Mouse (Mus musculus) regulatory T cell (primary cell): Measurements from ENCODE around the gene Olfr1564.
"Not testable (repeated sequence)": the region's sequence is repeated elsewhere in the genome, so short reads cannot be mapped to it uniquely, and the experiment has no call there.

Experiments
- in situ Hi-C: fragments of 300-600 bp; cut with MboI, MseI; formaldehyde crosslinking; loops from one replicate; pipeline ENCODE4 v1.15.1; 2025; ENCODE audit warnings: high pct_unique_total_duplicates

Gene Olfr1564

DNA sequence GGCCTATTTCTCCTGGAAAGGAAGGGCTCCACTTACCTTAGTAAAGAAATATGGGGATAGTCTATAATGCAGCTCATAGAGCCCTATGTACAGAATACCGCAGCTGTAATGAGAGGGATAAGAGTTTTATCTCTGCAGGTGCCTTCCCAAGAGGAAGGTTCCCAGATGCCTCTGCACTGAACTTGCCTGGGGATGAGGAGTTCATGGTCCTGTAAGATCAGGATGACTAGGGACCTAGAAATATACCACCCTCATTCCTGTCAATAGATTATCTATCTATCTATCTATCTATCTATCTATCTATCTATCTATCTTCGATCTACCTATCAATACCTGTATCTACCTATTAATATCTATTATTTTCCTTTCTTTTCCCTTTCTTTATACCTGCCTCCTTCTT lies at the start of gene Olfr1564:
TSS of gene Olfr1564 (minus strand) at position 101 of the 400 bp plus-strand sequence.
- in situ Hi-C loops: no loop called here

DNA sequence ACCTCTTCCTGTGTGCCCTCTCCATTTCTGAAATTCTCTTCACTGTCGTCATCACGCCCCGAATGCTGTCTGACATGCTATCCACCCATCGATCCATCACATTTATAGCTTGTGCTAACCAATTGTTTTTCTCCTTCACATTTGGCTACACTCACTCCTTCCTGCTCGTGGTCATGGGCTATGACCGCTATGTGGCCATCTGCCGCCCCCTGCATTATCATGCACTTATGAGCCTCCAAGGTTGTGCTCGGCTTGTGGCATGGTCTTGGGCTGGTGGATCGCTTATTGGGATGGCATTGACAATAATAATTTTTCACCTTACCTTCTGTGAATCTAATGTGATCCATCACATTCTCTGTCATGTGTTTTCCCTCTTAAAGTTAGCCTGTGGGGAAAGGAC lies 47.4 kb upstream of the Olfr1564 start:
- in situ Hi-C loops: no loop called here

DNA sequence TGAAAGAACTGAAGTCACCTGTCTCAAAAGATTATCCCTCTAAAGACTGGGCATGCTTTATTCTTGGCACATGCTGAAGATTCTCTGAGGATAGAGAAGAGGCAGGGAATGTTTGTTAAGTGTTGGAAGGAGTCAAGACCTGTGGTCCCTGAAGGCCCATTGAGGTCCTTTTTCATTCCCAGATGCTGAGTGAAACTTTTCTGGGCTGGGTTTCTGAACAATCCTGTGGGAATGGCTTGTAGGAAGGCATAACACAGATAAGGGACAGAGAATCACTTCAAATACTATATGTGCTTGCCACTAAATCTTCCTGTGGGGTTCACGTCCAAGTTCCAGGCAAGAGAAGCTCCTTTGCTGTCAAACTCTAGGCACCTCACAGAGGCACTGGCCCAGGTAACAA lies 42.9 kb upstream of the Olfr1564 start, which contains the start of gene Olfr63:
TSS of gene Olfr63 (plus strand) at position 301 of the 400 bp plus-strand sequence.
- in situ Hi-C loops: no loop called here

DNA sequence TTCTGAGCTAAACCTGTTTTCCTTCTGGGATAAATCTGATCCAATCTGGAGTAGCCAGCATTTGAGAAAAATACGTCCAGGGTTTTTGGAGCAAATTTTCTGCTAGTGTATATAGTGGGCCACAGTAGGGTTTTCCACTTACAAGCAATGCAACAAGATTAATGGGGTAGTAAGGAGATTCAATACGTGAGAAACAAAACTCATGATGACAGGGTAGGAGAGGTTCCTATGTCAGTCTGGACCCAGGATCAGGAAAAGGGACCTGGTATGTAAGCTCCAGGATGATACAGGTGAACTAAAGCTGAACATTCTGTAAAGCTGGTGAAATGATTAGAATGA lies 33.8 kb upstream of the Olfr1564 start:
- in situ Hi-C loops: not testable (repeated sequence)

DNA sequence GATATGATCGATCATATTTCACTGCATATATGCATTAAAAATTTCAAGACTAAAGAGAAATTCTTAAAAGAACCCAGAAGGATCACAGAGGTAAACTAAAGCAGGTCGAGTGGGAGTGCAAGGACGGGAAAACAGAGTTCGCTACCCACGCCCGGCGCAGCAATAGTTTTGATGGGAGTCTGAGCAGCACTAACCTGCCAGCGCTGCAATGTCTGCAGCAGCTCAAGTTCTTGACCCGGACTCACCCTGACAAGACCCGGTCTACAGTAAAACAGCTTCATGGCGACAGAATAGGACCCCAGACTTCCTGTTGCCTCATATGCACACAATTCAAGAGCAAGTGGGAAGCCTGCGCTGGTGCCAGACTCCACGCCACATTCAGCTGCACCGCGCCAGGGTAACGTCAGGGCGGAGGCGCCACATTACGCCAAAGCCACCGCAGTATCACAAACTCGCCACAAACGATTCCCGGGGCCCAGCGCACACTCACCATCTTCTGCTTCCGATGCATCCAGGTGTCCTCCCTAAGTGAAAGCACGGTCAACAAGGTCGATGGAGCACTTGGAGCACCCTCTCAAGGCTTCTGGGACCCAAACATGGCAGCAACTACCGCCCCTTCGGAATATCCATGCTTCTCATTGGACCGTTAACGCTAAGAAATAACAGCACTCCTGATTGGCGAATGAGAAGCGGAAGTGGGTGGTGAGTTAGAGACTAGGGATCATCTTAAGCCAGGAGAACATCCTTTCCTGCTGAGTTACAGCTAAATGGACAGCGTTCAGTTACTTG lies 33.2 kb upstream of the Olfr1564 start, which contains the start of gene Zfp955a:
TSS of gene Zfp955a (minus strand) at position 616 of the 789 bp plus-strand sequence.
- in situ Hi-C loops: not testable (repeated sequence)

DNA sequence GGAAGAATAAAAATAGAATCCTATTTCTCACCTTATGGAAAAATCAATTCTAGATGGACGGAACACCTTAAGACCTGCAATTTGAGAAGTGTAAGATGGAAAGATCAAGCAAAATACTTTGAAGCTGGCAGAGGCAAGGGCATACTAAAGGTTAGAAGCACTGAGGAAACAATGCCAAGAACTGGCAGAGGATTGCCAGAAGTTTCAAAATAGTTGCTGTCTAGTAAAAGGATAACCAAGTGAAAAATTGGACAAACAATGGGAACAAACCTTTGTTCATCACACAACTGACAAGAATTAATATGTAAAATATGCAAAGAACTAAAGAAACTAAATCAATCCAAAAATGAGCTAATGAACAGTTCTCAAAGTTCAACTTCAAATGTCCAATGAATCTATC lies 15.2 kb upstream of the Olfr1564 start:
- in situ Hi-C loops: not testable (repeated sequence)

DNA sequence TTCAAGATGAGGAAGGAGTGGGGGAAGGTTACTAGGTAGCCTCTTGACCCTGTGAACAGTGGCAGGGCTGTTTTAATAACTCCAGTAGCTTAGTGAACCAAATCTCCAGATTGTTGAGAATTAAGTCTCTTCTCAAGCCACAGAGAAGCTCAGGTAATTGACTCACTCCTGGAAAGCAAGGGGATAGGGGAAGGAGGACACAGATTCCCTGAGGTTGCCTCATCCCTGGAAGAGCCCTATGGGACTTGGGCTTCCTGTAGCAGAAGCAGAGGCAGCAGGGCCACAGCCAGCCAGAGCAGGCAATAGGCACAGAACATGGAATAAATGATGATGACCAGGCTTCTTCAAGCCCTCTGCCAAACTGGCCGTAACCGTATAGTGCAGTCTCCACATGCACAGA lies 30.5 kb downstream of the Olfr1564 start, which contains the start of gene Olfr239:
TSS of gene Olfr239 (plus strand) at position 301 of the 400 bp plus-strand sequence.
- in situ Hi-C loops: not testable (repeated sequence)

DNA sequence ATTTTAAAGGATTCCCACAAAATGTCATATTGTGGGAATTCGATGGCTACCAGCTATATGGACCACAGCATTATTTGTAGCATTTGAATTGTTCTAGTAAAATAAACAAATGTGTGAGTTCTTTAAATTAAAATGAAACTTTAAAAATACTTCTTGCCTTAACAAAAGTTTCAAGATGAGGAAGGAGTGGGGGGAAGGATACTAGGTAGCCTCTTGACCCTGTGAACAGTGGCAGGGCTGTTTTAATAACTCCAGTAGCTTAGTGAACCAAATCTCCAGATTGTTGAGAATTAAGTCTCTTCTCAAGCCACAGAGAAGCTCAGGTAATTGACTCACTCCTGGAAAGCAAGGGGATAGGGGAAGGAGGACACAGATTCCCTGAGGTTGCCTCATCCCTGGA lies 53.3 kb downstream of the Olfr1564 start, which contains the start of gene Olfr55:
TSS of gene Olfr55 (plus strand) at position 301 of the 400 bp plus-strand sequence.
- in situ Hi-C loops: not testable (repeated sequence)
